Mouse (Mus musculus): Measurements from ENCODE around the gene Atp10b. TPM values are rescaled to one million over a fixed set of nuclear protein-coding genes. Genes with fewer than 3 reads are reported as not detected.

Atp10b gene
- polyA plus RNA-seq, 1 experiment: not detected

- no peaks in the 10 kb centered on the region for H3K27me3 ChIP-seq (ENCODE audit: control insufficient read depth, insufficient read depth, low read length)
- no peaks in the 10 kb centered on the region for H3K4me1 ChIP-seq (ENCODE audit: control insufficient read depth, insufficient read depth, insufficient read length)
- TF ChIP-seq CTCF (IDR thresholded peaks at IDR 0.05; ENCODE audit: extremely low read depth, insufficient read depth, insufficient read length, insufficient replicate concordance) (no peak), POLR2A (IDR thresholded peaks at IDR 0.05; ENCODE audit: low read depth, low read length) (no peak)
- H3K27ac ChIP-seq (ENCODE audit: insufficient read depth, low read length): no peak overlapping the region
- no peak overlapping the region for H3K4me3 ChIP-seq (ENCODE audit: extremely low read depth, insufficient read depth, insufficient read length)
- no peaks in the 10 kb centered on the region for H3K36me3 ChIP-seq (ENCODE audit: control insufficient read depth, insufficient read depth, low read length)
- no peak for DNase-seq (ENCODE audit: low read depth in 1 of 2, low spot score in 2 of 2)
These were observed 49.7 kb downstream of the Atp10b start for GRCm38 (mm10) chr11:43199358-43199757.

DNA sequence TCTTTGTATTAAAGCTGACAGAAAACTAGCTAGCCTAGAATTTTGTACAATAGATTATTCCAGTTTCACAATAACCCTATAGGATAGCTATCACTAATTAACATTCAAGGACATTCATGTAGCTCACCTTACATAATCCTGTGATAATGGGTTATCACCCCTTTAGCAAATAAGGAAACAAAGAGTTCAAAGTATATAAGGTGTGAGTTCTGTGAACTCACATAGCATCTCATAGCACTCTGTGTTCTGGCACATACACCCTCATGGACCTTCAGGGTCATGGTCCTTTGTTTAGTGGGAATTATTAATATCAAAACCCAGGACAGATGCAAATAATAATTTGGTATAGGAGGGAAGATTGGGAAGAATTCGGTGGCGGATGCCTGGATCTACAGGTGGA lies 50.4 kb downstream of the Atp10b start:
- no peak overlapping the region for H3K4me3 ChIP-seq (ENCODE audit: extremely low read depth, insufficient read depth, insufficient read length)
- DNase-seq (ENCODE audit: low read depth in 1 of 2, low spot score in 2 of 2): no peak
- H3K27me3 ChIP-seq (ENCODE audit: control insufficient read depth, insufficient read depth, low read length): no peaks in the 10 kb centered on the region
- H3K4me1 ChIP-seq (ENCODE audit: control insufficient read depth, insufficient read depth, insufficient read length): no peaks in the 10 kb centered on the region
- no peaks in the 10 kb centered on the region for H3K36me3 ChIP-seq (ENCODE audit: control insufficient read depth, insufficient read depth, low read length)
- no peak overlapping the region for H3K27ac ChIP-seq (ENCODE audit: insufficient read depth, low read length)
- 81% methylated on average over 2 of the region's 2 CpGs for WGBS
- TF ChIP-seq CTCF (IDR thresholded peaks at IDR 0.05; ENCODE audit: extremely low read depth, insufficient read depth, insufficient read length, insufficient replicate concordance) (no peak), POLR2A (IDR thresholded peaks at IDR 0.05; ENCODE audit: low read depth, low read length) (no peak)

DNA sequence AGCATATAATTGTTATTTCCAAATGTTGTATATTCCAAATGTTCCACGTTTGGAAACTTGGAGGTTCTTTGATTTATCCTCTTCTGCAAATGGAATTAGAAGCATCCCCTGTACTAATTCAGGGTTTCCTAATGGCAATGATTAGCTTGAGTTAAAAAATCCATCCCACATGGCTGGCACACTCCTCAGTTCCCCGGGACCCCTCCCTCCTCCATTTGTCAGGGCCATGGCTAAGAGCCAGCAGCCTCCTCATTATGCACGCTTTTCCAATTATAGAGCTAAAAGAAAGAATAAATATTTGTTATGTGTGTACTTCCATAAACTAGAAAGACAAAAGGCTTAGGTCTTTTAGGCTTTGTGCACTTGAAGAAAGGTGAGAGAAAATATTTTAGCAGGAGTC lies 53.9 kb downstream of the Atp10b start:
- Histone ChIP-seq H3K4me1 (ENCODE audit: control insufficient read depth, insufficient read depth, insufficient read length) (no peaks in the 10 kb centered on the region), H3K4me3 (ENCODE audit: extremely low read depth, insufficient read depth, insufficient read length) (no peak overlapping the region), H3K27ac (ENCODE audit: insufficient read depth, low read length) (no peak overlapping the region), H3K36me3 (ENCODE audit: control insufficient read depth, insufficient read depth, low read length) (no peaks in the 10 kb centered on the region), H3K27me3 (ENCODE audit: control insufficient read depth, insufficient read depth, low read length) (no peaks in the 10 kb centered on the region)
- DNase-seq (ENCODE audit: low read depth in 1 of 2, low spot score in 2 of 2): no peak
- WGBS: 84% methylated on average over 3 of the region's 3 CpGs
- TF ChIP-seq POLR2A (IDR thresholded peaks at IDR 0.05; ENCODE audit: low read depth, low read length) (no peak), CTCF (IDR thresholded peaks at IDR 0.05; ENCODE audit: extremely low read depth, insufficient read depth, insufficient read length, insufficient replicate concordance) (no peak)

GRCm38 (mm10) chr11:43213134-43213533 lies 63.5 kb downstream of the Atp10b start:
- 14% methylated on average over 1 of the region's 1 CpGs for WGBS
- Histone ChIP-seq H3K4me1 (ENCODE audit: control insufficient read depth, insufficient read depth, insufficient read length) (no peaks in the 10 kb centered on the region), H3K36me3 (ENCODE audit: control insufficient read depth, insufficient read depth, low read length) (no peaks in the 10 kb centered on the region), H3K27ac (ENCODE audit: insufficient read depth, low read length) (no peak overlapping the region), H3K27me3 (ENCODE audit: control insufficient read depth, insufficient read depth, low read length) (no peaks in the 10 kb centered on the region), H3K4me3 (ENCODE audit: extremely low read depth, insufficient read depth, insufficient read length) (no peak overlapping the region)
- no peak for TF ChIP-seq POLR2A (IDR thresholded peaks at IDR 0.05; ENCODE audit: low read depth, low read length)
- 0 out of 2 replicates have a peak, but pooled peaks have one; percentile 30 for TF ChIP-seq CTCF (IDR thresholded peaks at IDR 0.05; ENCODE audit: extremely low read depth, insufficient read depth, insufficient read length, insufficient replicate concordance)
- no peak for DNase-seq (ENCODE audit: low read depth in 1 of 2, low spot score in 2 of 2)

GRCm38 (mm10) chr11:43213740-43214139 lies 64.1 kb downstream of the Atp10b start:
- no peaks in the 10 kb centered on the region for H3K27me3 ChIP-seq (ENCODE audit: control insufficient read depth, insufficient read depth, low read length)
- no peak overlapping the region for H3K27ac ChIP-seq (ENCODE audit: insufficient read depth, low read length)
- no peaks in the 10 kb centered on the region for H3K4me1 ChIP-seq (ENCODE audit: control insufficient read depth, insufficient read depth, insufficient read length)
- 88% methylated on average over 1 of the region's 1 CpGs for WGBS
- TF ChIP-seq CTCF (IDR thresholded peaks at IDR 0.05; ENCODE audit: extremely low read depth, insufficient read depth, insufficient read length, insufficient replicate concordance) (no peak), POLR2A (IDR thresholded peaks at IDR 0.05; ENCODE audit: low read depth, low read length) (no peak)
- no peaks in the 10 kb centered on the region for H3K36me3 ChIP-seq (ENCODE audit: control insufficient read depth, insufficient read depth, low read length)
- no peak for DNase-seq (ENCODE audit: low read depth in 1 of 2, low spot score in 2 of 2)
- H3K4me3 ChIP-seq (ENCODE audit: extremely low read depth, insufficient read depth, insufficient read length): no peak overlapping the region

DNA sequence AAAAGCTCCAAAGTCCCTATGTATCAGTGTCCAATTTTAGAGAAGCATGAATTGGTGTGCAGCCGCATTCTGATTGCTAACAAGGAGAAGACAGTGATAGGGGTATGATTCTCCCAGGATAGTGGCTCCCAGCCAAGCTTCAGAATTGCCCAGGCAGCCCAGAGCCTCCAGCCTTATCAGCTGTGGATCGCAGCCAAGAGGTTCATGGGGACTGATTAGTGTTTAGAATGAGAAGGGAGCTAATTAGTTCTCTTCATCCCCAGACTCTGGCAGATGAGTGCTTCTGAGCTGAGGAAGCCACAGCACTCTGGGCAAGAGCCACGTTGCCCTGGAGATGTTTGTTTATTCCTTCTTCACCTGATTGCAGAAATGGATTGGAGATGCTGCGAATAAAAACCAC lies 67.3 kb downstream of the Atp10b start:
- Histone ChIP-seq H3K36me3 (ENCODE audit: control insufficient read depth, insufficient read depth, low read length) (no peaks in the 10 kb centered on the region), H3K4me3 (ENCODE audit: extremely low read depth, insufficient read depth, insufficient read length) (no peak overlapping the region), H3K4me1 (ENCODE audit: control insufficient read depth, insufficient read depth, insufficient read length) (no peaks in the 10 kb centered on the region), H3K27ac (ENCODE audit: insufficient read depth, low read length) (no peak overlapping the region), H3K27me3 (ENCODE audit: control insufficient read depth, insufficient read depth, low read length) (no peaks in the 10 kb centered on the region)
- 41% methylated on average over 4 of the region's 4 CpGs for WGBS
- TF ChIP-seq CTCF (IDR thresholded peaks at IDR 0.05; ENCODE audit: extremely low read depth, insufficient read depth, insufficient read length, insufficient replicate concordance): no peak
- no peak for TF ChIP-seq POLR2A (IDR thresholded peaks at IDR 0.05; ENCODE audit: low read depth, low read length)
- DNase-seq (ENCODE audit: low read depth in 1 of 2, low spot score in 2 of 2): no peak

DNA sequence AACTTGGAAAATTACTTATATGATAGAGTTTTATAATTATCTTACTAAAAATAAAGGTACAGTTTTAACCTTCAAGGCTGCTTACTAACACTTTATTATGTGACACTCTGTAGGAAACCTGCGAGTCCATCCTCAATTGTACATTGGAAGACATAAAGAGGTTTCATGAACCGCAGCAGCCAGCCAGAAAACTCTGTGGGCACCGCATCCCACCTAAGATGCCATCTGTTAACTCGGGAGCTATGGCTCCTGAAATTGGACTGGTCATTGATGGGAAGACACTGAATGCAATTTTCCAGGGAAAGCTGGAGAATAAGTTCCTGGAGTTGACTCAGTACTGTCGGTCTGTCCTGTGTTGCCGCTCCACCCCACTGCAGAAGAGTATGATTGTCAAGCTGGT lies 80.6 kb downstream of the Atp10b start:
- Histone ChIP-seq H3K36me3 (ENCODE audit: control insufficient read depth, insufficient read depth, low read length) (no peaks in the 10 kb centered on the region), H3K27me3 (ENCODE audit: control insufficient read depth, insufficient read depth, low read length) (no peaks in the 10 kb centered on the region), H3K4me1 (ENCODE audit: control insufficient read depth, insufficient read depth, insufficient read length) (no peaks in the 10 kb centered on the region), H3K27ac (ENCODE audit: insufficient read depth, low read length) (no peak overlapping the region), H3K4me3 (ENCODE audit: extremely low read depth, insufficient read depth, insufficient read length) (no peak overlapping the region)
- no peak for TF ChIP-seq CTCF (IDR thresholded peaks at IDR 0.05; ENCODE audit: extremely low read depth, insufficient read depth, insufficient read length, insufficient replicate concordance)
- no peak for TF ChIP-seq POLR2A (IDR thresholded peaks at IDR 0.05; ENCODE audit: low read depth, low read length)
- 90% methylated on average over 6 of the region's 6 CpGs for WGBS
- DNase-seq (ENCODE audit: low read depth in 1 of 2, low spot score in 2 of 2): no peak
